Mouse (Mus musculus) cortical plate, adult 2 months (tissue): ENCODE results near the gene 4933428G20Rik. TPM values are rescaled to one million over a fixed set of nuclear protein-coding genes. Genes with fewer than 3 reads are reported as not detected.

Source experiments
- H3K27ac ChIP-seq: fragments of 200-500 bp; 2 replicates; pipeline ENCODE4 v1.5.1; 2012; ENCODE audit warnings: low read length, control low read depth, inconsistent platforms; ENCODE audit not compliant: insufficient read depth
- H3K4me1 ChIP-seq: fragments of 200-500 bp; 2 replicates; pipeline ENCODE4 v1.6.1; 2011; ENCODE audit warnings: low read length; ENCODE audit not compliant: control insufficient read depth, insufficient read depth
- H3K4me3 ChIP-seq: fragments of 200-500 bp; 2 replicates; pipeline ENCODE4 v1.5.1; 2011; ENCODE audit warnings: mild to moderate bottlenecking, low read length, control low read depth; ENCODE audit not compliant: insufficient read depth
- CTCF ChIP-seq: fragments of 200-500 bp; IDR thresholded peaks from 2 replicates; pipeline ENCODE4 v1.5.1; 2011; ENCODE audit warnings: mild to moderate bottlenecking, control low read depth, low read length; ENCODE audit not compliant: insufficient read depth; ENCODE audit errors: extremely low read depth
- POLR2A ChIP-seq: fragments of 200-500 bp; IDR thresholded peaks from 2 replicates; pipeline ENCODE4 v1.6.1; 2011; ENCODE audit warnings: mild to moderate bottlenecking, low read length, control low read depth; ENCODE audit not compliant: insufficient read depth; ENCODE audit errors: extremely low read depth
- polyA plus RNA-seq: library from polyadenylated mRNA; depleted of rRNA; stranded (reverse); fragments of >200 nt; gene quantifications from 2 replicates; pipeline ENCODE4 v1.2.3, GENCODE M21; 2012; rRNA removed

4933428G20Rik gene
- polyA plus RNA-seq, 1 experiment = 0.06 TPM

DNA sequence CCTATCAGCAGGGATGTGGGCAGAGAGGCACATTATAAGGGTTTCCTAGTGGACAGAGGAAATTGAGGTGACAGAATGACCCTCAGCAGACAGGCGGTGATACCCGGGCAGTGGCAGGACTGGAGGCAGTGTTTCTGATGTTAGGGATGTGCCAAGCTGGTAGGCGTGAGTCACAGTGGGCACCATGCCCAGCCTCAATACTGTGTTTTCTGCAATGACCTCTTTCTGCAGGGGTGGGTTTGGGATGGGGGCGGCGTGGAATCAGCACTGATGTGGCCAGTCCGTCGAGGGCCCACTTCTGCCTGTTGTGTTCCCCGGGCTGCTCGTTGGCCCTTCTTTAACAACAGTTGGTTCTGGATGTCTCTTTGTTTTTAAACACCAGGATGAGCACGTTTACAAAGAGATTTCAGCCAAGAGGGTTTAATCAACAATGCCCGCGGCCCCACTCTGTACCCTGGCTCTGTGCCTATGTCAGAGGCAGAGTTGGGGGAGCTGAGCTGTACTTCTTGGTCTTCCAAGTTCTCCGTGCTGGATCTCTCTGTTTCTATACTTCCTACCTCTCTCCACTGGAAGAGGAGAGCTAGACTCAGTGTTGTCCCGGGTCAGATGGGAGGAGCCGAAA is 59.0 kb downstream of the 4933428G20Rik start:
- Histone ChIP-seq H3K4me3 (peak overlapping the region; percentile 10; the same call in 1 of the 2 replicates), H3K27ac (peak overlapping the region; percentile 38; the same call in 1 of the 2 replicates), H3K4me1 (peaks cover 4% of the 10 kb centered on the region)
- TF ChIP-seq POLR2A = no peak
- TF ChIP-seq CTCF = no peak

Other genes starting within 250 kb of the 4933428G20Rik start
- 81.2 and 88.0 TPM in 2 replicates for gene Npepps, start 219.7 kb downstream of the 4933428G20Rik start, polyA plus RNA-seq
- 27.7 and 29.5 TPM in 2 replicates for gene Mrpl45, start 184.6 kb downstream of the 4933428G20Rik start, polyA plus RNA-seq
- gene Gpr179, start 148.3 kb downstream of the 4933428G20Rik start, polyA plus RNA-seq = 0.15 and 0.21 TPM in 2 replicates
- 47.9 and 49.7 TPM in 2 replicates for gene Socs7, start 137.8 kb downstream of the 4933428G20Rik start, polyA plus RNA-seq
- 70.2 and 71.5 TPM in 2 replicates for gene Arhgap23, start 84.8 kb downstream of the 4933428G20Rik start, polyA plus RNA-seq
- 141 and 146 TPM in 2 replicates for gene Srcin1, start 75.8 kb upstream of the 4933428G20Rik start, polyA plus RNA-seq
- gene Epop, start 129.4 kb upstream of the 4933428G20Rik start, polyA plus RNA-seq = 89.5 and 95.2 TPM in 2 replicates
- 78.5 and 83.4 TPM in 2 replicates for gene Mllt6, start 163.1 kb upstream of the 4933428G20Rik start, polyA plus RNA-seq
- 59.9 and 65.5 TPM in 2 replicates for gene Cisd3, start 185.5 kb upstream of the 4933428G20Rik start, polyA plus RNA-seq
- 64.1 and 72.2 TPM in 2 replicates for gene Pcgf2, start 200.2 kb upstream of the 4933428G20Rik start, polyA plus RNA-seq
- gene Psmb3, start 203.1 kb upstream of the 4933428G20Rik start, polyA plus RNA-seq = 249 and 256 TPM in 2 replicates
- 64.7 and 67.2 TPM in 2 replicates for gene Pip4k2b, start 244.4 kb upstream of the 4933428G20Rik start, polyA plus RNA-seq